Mouse (Mus musculus): ENCODE measurements at regions not wholly inside any gene's neighbourhood (a gene's known extent, or its start where the extent isn't known, plus 50 kb on each side); places are given as distances from the start of the nearest gene placed in this dataset.

GRCm38 (mm10) chr1:92277199-92277747 is 81.8 kb upstream of the Hdac4 start:
- no peak for DNase-seq

GRCm38 (mm10) chr1:92275388-92275787 is 79.9 kb upstream of the Hdac4 start:
- no peak for DNase-seq

GRCm38 (mm10) chr1:92273760-92274159 is 78.3 kb upstream of the Hdac4 start:
- no peak for DNase-seq

GRCm38 (mm10) chr1:92271676-92272291 is 76.3 kb upstream of the Hdac4 start:
- DNase-seq, result no peak

- no peak for DNase-seq
Observed at GRCm38 (mm10) chr1:92270486-92271058, 75.1 kb upstream of the Hdac4 start.

GRCm38 (mm10) chr1:92269464-92269863 is 74.0 kb upstream of the Hdac4 start:
- no peak for DNase-seq

GRCm38 (mm10) chr1:92264941-92265340 is 69.4 kb upstream of the Hdac4 start:
- DNase-seq, result no peak

GRCm38 (mm10) chr1:92259715-92260392 is 64.4 kb upstream of the Hdac4 start:
- no peak for DNase-seq

GRCm38 (mm10) chr1:92258026-92258425 is 62.5 kb upstream of the Hdac4 start:
- no peak for DNase-seq

GRCm38 (mm10) chr1:92253086-92253485 is 57.6 kb upstream of the Hdac4 start:
- no peak for DNase-seq

GRCm38 (mm10) chr1:92250594-92251463 is 55.3 kb upstream of the Hdac4 start:
- no peak for DNase-seq
